Mouse (Mus musculus) myocyte (in vitro differentiated cells): ENCODE measurements around the gene Plac9b.
"Not testable (repeated sequence)": the region's sequence is repeated elsewhere in the genome, so short reads cannot be mapped to it uniquely, and the experiment has no call there.

Source experiments
- MAX ChIP-seq: IDR thresholded peaks from one replicate; pipeline ENCODE4 v1.6.1; 2011; ENCODE audit warnings: low read depth, mild to moderate bottlenecking, control low read depth
- POLR2A ChIP-seq: IDR thresholded peaks from one replicate; pipeline ENCODE4 v1.6.1; 2011; ENCODE audit warnings: low read depth, mild to moderate bottlenecking, control low read depth, moderate library complexity; ENCODE audit not compliant: insufficient read length
- POLR2AphosphoS2 ChIP-seq: IDR thresholded peaks from one replicate; pipeline ENCODE4 v1.6.1; 2011; ENCODE audit warnings: low read depth, control low read depth; ENCODE audit not compliant: insufficient read length
- SRF ChIP-seq: IDR thresholded peaks from one replicate; pipeline ENCODE4 v1.6.1; 2011; ENCODE audit warnings: low read depth; ENCODE audit not compliant: control insufficient read depth, insufficient read length
- USF1 ChIP-seq: IDR thresholded peaks from one replicate; pipeline ENCODE4 v1.6.1; 2011; ENCODE audit warnings: low read depth, mild to moderate bottlenecking, control low read depth, moderate library complexity

GRCm38 (mm10) chr14:26181660-26182059, 620 bp downstream of the Plac9b start:
- not testable (repeated sequence) for TF ChIP-seq POLR2A, SRF, MAX, USF1, POLR2AphosphoS2
